Mouse (Mus musculus): ENCODE results near the gene Fam20a.

GRCm38 (mm10) chr11:109692737-109693136, 29.3 kb downstream of the Fam20a start:
- TF ChIP-seq EP300 (IDR thresholded peaks at IDR 0.05; ENCODE audit: low read depth) (no peak), CTCF (IDR thresholded peaks at IDR 0.05; ENCODE audit: low read depth) (no peak)

Data from liver, embryonic 14.5 days (tissue).